Comparison of ENCODE assay signal across 30 mouse cellular contexts in the genomic region with DNA sequence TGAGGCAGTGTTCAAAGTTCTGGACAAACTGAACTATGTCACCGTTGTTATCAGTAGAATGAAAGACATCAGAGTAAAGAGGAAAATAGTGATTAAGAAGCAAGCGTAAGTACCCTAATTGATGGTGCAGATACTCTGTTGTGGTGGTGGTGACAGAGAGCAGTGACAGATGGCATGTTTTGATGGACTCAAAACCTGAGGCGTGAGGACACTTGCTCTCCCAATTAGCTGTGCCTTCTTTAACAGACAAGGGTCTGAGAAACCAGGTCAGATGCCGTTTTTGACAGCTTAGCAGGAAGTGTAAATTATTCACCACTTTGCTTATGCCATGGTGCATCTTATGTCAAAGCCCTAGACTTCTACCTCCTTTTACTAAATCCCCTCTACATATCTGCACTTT.
DNase-seq lines count a peak whose midpoint lies in the region; ATAC-seq and TF ChIP-seq lines count a peak whose summit lies in the region.
"Had no signal": no experiment of that assay in that cellular context is flagged by ENCODE, and none has a peak within 500 bp of the region (broad histone marks: within the 10 kb centered on the region; RNA-seq: fewer than 3 reads in every experiment).

No protein-coding gene starts in this region.

- no peaks in the 10 kb centered on the region for H3K4me1 ChIP-seq in hindbrain, postnatal 0 days (ENCODE audit: insufficient read depth, low read length)
- H3K4me1 ChIP-seq in hindbrain, embryonic 14.5 days (replicated peaks; ENCODE audit: control insufficient read depth, insufficient read depth, low read length): no peaks in the 10 kb centered on the region
- peaks cover 3% of the 10 kb centered on the region; the same call in 1 of the 2 replicates for H3K4me1 ChIP-seq in cerebellum, adult 2 months (ENCODE audit: control insufficient read depth, insufficient read depth, low read length)
- H3K4me1 ChIP-seq in forebrain, embryonic 16.5 days (replicated peaks; ENCODE audit: control insufficient read depth, insufficient read depth, low read length): no peaks in the 10 kb centered on the region
- H3K4me1 ChIP-seq: embryonic facial prominence, embryonic 15.5 days; heart, embryonic 15.5 days; hindbrain, embryonic 15.5 days; intestine, embryonic 15.5 days; limb, embryonic 13.5 days; liver, embryonic 13.5 days; midbrain, embryonic 12.5 days; neural tube, embryonic 12.5 days had no signal

- no peaks in the 10 kb centered on the region for H3K36me3 ChIP-seq in hindbrain, postnatal 0 days (ENCODE audit: insufficient read depth, low read length)
- H3K36me3 ChIP-seq in hindbrain, embryonic 14.5 days (replicated peaks; ENCODE audit: control insufficient read depth, insufficient read depth): no peaks in the 10 kb centered on the region
- no peaks in the 10 kb centered on the region for H3K36me3 ChIP-seq in forebrain, embryonic 16.5 days (ENCODE audit: control insufficient read depth, insufficient read depth)
- H3K36me3 ChIP-seq: embryonic facial prominence, embryonic 15.5 days; G1E; heart, embryonic 15.5 days; hindbrain, embryonic 15.5 days; intestine, embryonic 15.5 days; limb, embryonic 13.5 days; liver, embryonic 13.5 days; midbrain, embryonic 12.5 days; neural tube, embryonic 12.5 days had no signal

- peak; percentile 41 for DNase-seq in hindbrain, postnatal 0 days (ENCODE audit: low spot score)
- DNase-seq in hindbrain, embryonic 14.5 days (ENCODE audit: low spot score): no peak
- peak; percentile 13 to 67 for DNase-seq in cerebellum, adult 2 months
- peak; percentile 53 to 73 for DNase-seq in cerebellum, postnatal 14 days
- no peak for DNase-seq in MN1 (ENCODE audit: low spot score)
- DNase-seq in frontal cortex, adult 2 months (ENCODE audit: extremely low spot score in 1 of 2, low spot score in 1 of 2): no peak
- no peak for DNase-seq in Muller cell, postnatal 12 days (ENCODE audit: inconsistent ontology term)
- DNase-seq: adrenal gland, adult 8-10 months; B cell, adult 2 months; gastrocnemius, postnatal 25 days; heart, adult 18-20 months; heart, postnatal 4 days; kidney, adult 9 months; kidney, postnatal 14 days; layer of hippocampus, postnatal 36 days; liver, embryonic 13.5 days; lung, adult 2 months; lung, postnatal 14 days; thymus, postnatal 14 days had no signal

- H3K27me3 ChIP-seq in hindbrain, postnatal 0 days (ENCODE audit: insufficient read depth, low read length): no peaks in the 10 kb centered on the region
- no peaks in the 10 kb centered on the region for H3K27me3 ChIP-seq in hindbrain, embryonic 14.5 days (ENCODE audit: control insufficient read depth, insufficient read depth, low read length)
- no peaks in the 10 kb centered on the region for H3K27me3 ChIP-seq in cerebellum, adult 2 months (ENCODE audit: control insufficient read depth, insufficient read depth, low read length)
- no peaks in the 10 kb centered on the region for H3K27me3 ChIP-seq in forebrain, embryonic 16.5 days (replicated peaks; ENCODE audit: control insufficient read depth, insufficient read depth, low read length)
- H3K27me3 ChIP-seq: CH12.LX; embryonic facial prominence, embryonic 15.5 days; heart, embryonic 15.5 days; hindbrain, embryonic 15.5 days; intestine, embryonic 15.5 days; limb, embryonic 13.5 days; liver, embryonic 13.5 days; midbrain, embryonic 12.5 days; neural tube, embryonic 12.5 days had no signal

- no peak overlapping the region for H3K9ac ChIP-seq in hindbrain, postnatal 0 days (replicated peaks; ENCODE audit: low read length)
- no peak overlapping the region for H3K9ac ChIP-seq in hindbrain, embryonic 14.5 days
- H3K9ac ChIP-seq in forebrain, embryonic 16.5 days (replicated peaks; ENCODE audit: low read depth, low read length): no peak overlapping the region
- H3K9ac ChIP-seq: embryonic facial prominence, embryonic 15.5 days; heart, embryonic 15.5 days; hindbrain, embryonic 15.5 days; intestine, embryonic 15.5 days; limb, embryonic 13.5 days; liver, embryonic 13.5 days; midbrain, embryonic 12.5 days; neural tube, embryonic 12.5 days had no signal

- ATAC-seq in hindbrain, postnatal 0 days: peak; percentile 81
- no peak for ATAC-seq in hindbrain, embryonic 14.5 days (ENCODE audit: low FRiP score)
- ATAC-seq in forebrain, embryonic 16.5 days: peak; percentile 59
- ATAC-seq: activated CD4-positive, CD25-positive, alpha-beta regulatory T cell, adult 4 months; intestine, embryonic 15.5 days had no signal

- TF ChIP-seq CTCF in hindbrain, postnatal 0 days (IDR thresholded peaks at IDR 0.05; ENCODE audit: low read depth): no peak
- no peak for TF ChIP-seq CTCF in cerebellum, adult 2 months (IDR thresholded peaks at IDR 0.05; ENCODE audit: borderline replicate concordance, insufficient read depth, low read depth, low read length)

- no peak overlapping the region for H3K4me3 ChIP-seq in hindbrain, postnatal 0 days (ENCODE audit: low read length)
- H3K4me3 ChIP-seq in hindbrain, embryonic 14.5 days (replicated peaks; ENCODE audit: low read length): no peak overlapping the region
- no peak overlapping the region for H3K4me3 ChIP-seq in cerebellum, adult 2 months (replicated peaks; ENCODE audit: insufficient read depth, low read depth, low read length)
- H3K4me3 ChIP-seq in forebrain, embryonic 16.5 days (replicated peaks; ENCODE audit: low read length): no peak overlapping the region
- H3K4me3 ChIP-seq: embryonic facial prominence, embryonic 15.5 days; heart, embryonic 15.5 days; hindbrain, embryonic 15.5 days; intestine, embryonic 15.5 days; limb, embryonic 13.5 days; liver, embryonic 13.5 days; midbrain, embryonic 12.5 days; neural tube, embryonic 12.5 days had no signal

- H3K27ac ChIP-seq in hindbrain, postnatal 0 days: no peak overlapping the region
- no peak overlapping the region for H3K27ac ChIP-seq in hindbrain, embryonic 14.5 days
- no peak overlapping the region for H3K27ac ChIP-seq in cerebellum, adult 2 months (ENCODE audit: insufficient read depth, low read length)
- no peak overlapping the region for H3K27ac ChIP-seq in forebrain, embryonic 16.5 days (ENCODE audit: low read length)
- H3K27ac ChIP-seq: embryonic facial prominence, embryonic 15.5 days; heart, embryonic 15.5 days; hindbrain, embryonic 15.5 days; intestine, embryonic 15.5 days; limb, embryonic 13.5 days; liver, embryonic 13.5 days; midbrain, embryonic 12.5 days; neural tube, embryonic 12.5 days had no signal

- TF ChIP-seq POLR2A in cerebellum, adult 2 months (IDR thresholded peaks at IDR 0.05; ENCODE audit: borderline replicate concordance, insufficient read depth, low read length): no peak

- 57% methylated on average over 4 of the region's 4 CpGs for WGBS in hindbrain, postnatal 0 days
- 78% methylated on average over 4 of the region's 4 CpGs for WGBS in hindbrain, embryonic 14.5 days
- WGBS in cerebellum, adult 2 months: 17% methylated on average over 4 of the region's 4 CpGs
- WGBS in forebrain, embryonic 16.5 days: 37% methylated on average over 4 of the region's 4 CpGs

- H3K9me3 ChIP-seq in hindbrain, postnatal 0 days (ENCODE audit: low read length): no peaks in the 10 kb centered on the region
- H3K9me3 ChIP-seq in hindbrain, embryonic 14.5 days (ENCODE audit: control insufficient read depth, low read length): no peaks in the 10 kb centered on the region
- no peaks in the 10 kb centered on the region for H3K9me3 ChIP-seq in forebrain, embryonic 16.5 days (ENCODE audit: control insufficient read depth, low read length)
- H3K9me3 ChIP-seq: embryonic facial prominence, embryonic 15.5 days; G1E; heart, embryonic 15.5 days; hindbrain, embryonic 15.5 days; intestine, embryonic 15.5 days; limb, embryonic 13.5 days; liver, embryonic 13.5 days; midbrain, embryonic 12.5 days; neural tube, embryonic 12.5 days had no signal

- no peak overlapping the region for H3K4me2 ChIP-seq in hindbrain, postnatal 0 days (ENCODE audit: low read depth, low read length)
- H3K4me2 ChIP-seq in hindbrain, embryonic 14.5 days (replicated peaks): no peak overlapping the region
- H3K4me2 ChIP-seq in forebrain, embryonic 16.5 days (ENCODE audit: low read length): no peak overlapping the region
- H3K4me2 ChIP-seq: embryonic facial prominence, embryonic 15.5 days; heart, embryonic 15.5 days; hindbrain, embryonic 15.5 days; intestine, embryonic 15.5 days; limb, embryonic 13.5 days; liver, embryonic 13.5 days; midbrain, embryonic 12.5 days; neural tube, embryonic 12.5 days had no signal

Comparison
In these comparisons a context has a peak if more than half of its experiments do, and no peak if none do; other contexts are left out.
1. DNase-seq: peak in hindbrain, postnatal 0 days (single experiment), cerebellum, adult 2 months (2 of 2) and cerebellum, postnatal 14 days (2 of 2); none in hindbrain, embryonic 14.5 days (single experiment), MN1 (single experiment), frontal cortex, adult 2 months (0 of 2) and Muller cell, postnatal 12 days (single experiment).